ENCODE assay signal across 25 mouse cellular contexts in genomic region chr8:27894325-27894724, GRCm38 (mm10).
DNase-seq lines count a peak whose midpoint lies in the region; ATAC-seq lines count a peak whose summit lies in the region.
"Had no signal": no experiment of that assay in that cellular context is flagged by ENCODE, and none has a peak within 500 bp of the region (broad histone marks: within the 10 kb centered on the region; RNA-seq: fewer than 3 reads in every experiment).

No protein-coding gene starts in this region.

- ATAC-seq in forebrain, embryonic 14.5 days = no peak
- ATAC-seq in forebrain, embryonic 11.5 days (replicated peaks; ENCODE audit: low FRiP score) = no peak
- peak; percentile 54; the same call in 1 of the 2 replicates for ATAC-seq in limb, embryonic 13.5 days (ENCODE audit: low FRiP score, low read depth)
- no peak for ATAC-seq in inflammation-experienced regulatory T-cells, adult 6 months
- ATAC-seq: forebrain, embryonic 15.5 days; intestine, embryonic 15.5 days; liver, postnatal 0 days had no signal

- no peaks in the 10 kb centered on the region for H3K36me3 ChIP-seq in forebrain, embryonic 14.5 days (ENCODE audit: control insufficient read depth, insufficient read depth, low read length)
- no peaks in the 10 kb centered on the region for H3K36me3 ChIP-seq in forebrain, embryonic 11.5 days (ENCODE audit: control insufficient read depth, insufficient read depth, low read length)
- no peaks in the 10 kb centered on the region for H3K36me3 ChIP-seq in limb, embryonic 13.5 days
- H3K36me3 ChIP-seq: forebrain, embryonic 15.5 days; heart, embryonic 12.5 days; hindbrain, embryonic 12.5 days; intestine, embryonic 15.5 days had no signal

- H3K4me2 ChIP-seq in forebrain, embryonic 14.5 days (ENCODE audit: low read length) = no peak overlapping the region
- H3K4me2 ChIP-seq in forebrain, embryonic 11.5 days (ENCODE audit: low read depth, low read length, severe bottlenecking) = no peak overlapping the region
- H3K4me2 ChIP-seq in limb, embryonic 13.5 days (replicated peaks) = no peak overlapping the region
- H3K4me2 ChIP-seq: forebrain, embryonic 15.5 days; heart, embryonic 12.5 days; hindbrain, embryonic 12.5 days; intestine, embryonic 15.5 days had no signal

- peak; percentile 20 for DNase-seq in forebrain, embryonic 14.5 days (ENCODE audit: low spot score)
- DNase-seq in forebrain, embryonic 11.5 days (ENCODE audit: low spot score) = no peak
- DNase-seq in left cerebral cortex, postnatal 25 days (ENCODE audit: low spot score in 2 of 2) = peak; percentile 27 to 34
- no peak for DNase-seq in left cerebral cortex, adult 11 months (ENCODE audit: low spot score)
- DNase-seq in layer of hippocampus, adult 18-20 months (ENCODE audit: low spot score in 2 of 2) = peak; percentile 4 to 50
- DNase-seq in gastrocnemius, postnatal 25 days = no peak
- DNase-seq: adrenal gland, postnatal 36 days; cerebellum, adult 2 months; heart, postnatal 14 days; kidney, adult 9 months; kidney, postnatal 25 days; liver; liver, postnatal 0 days; lung, postnatal 14 days; midbrain, embryonic 14.5 days; thymus, postnatal 14 days had no signal

- no peak overlapping the region for H3K4me3 ChIP-seq in forebrain, embryonic 14.5 days (ENCODE audit: low read depth, low read length)
- H3K4me3 ChIP-seq in forebrain, embryonic 11.5 days (ENCODE audit: low read depth, low read length) = no peak overlapping the region
- no peak overlapping the region for H3K4me3 ChIP-seq in limb, embryonic 13.5 days
- H3K4me3 ChIP-seq: forebrain, embryonic 15.5 days; heart, embryonic 12.5 days; hindbrain, embryonic 12.5 days; intestine, embryonic 15.5 days; left cerebral cortex, adult 2 months; myocyte had no signal

- WGBS in forebrain, embryonic 14.5 days = 72% methylated on average over 6 of the region's 6 CpGs
- WGBS in forebrain, embryonic 11.5 days = 77% methylated on average over 6 of the region's 6 CpGs
- 12% methylated on average over 6 of the region's 6 CpGs for WGBS in limb, embryonic 13.5 days

- H3K9me3 ChIP-seq in forebrain, embryonic 14.5 days (replicated peaks; ENCODE audit: control insufficient read depth, low read length) = no peaks in the 10 kb centered on the region
- H3K9me3 ChIP-seq in forebrain, embryonic 11.5 days (ENCODE audit: control insufficient read depth, low read length) = no peaks in the 10 kb centered on the region
- no peaks in the 10 kb centered on the region for H3K9me3 ChIP-seq in limb, embryonic 13.5 days
- H3K9me3 ChIP-seq: forebrain, embryonic 15.5 days; heart, embryonic 12.5 days; hindbrain, embryonic 12.5 days; intestine, embryonic 15.5 days had no signal

- no peak overlapping the region for H3K9ac ChIP-seq in forebrain, embryonic 14.5 days (ENCODE audit: low read length)
- no peak overlapping the region for H3K9ac ChIP-seq in forebrain, embryonic 11.5 days (ENCODE audit: low read length)
- no peak overlapping the region for H3K9ac ChIP-seq in limb, embryonic 13.5 days
- H3K9ac ChIP-seq: forebrain, embryonic 15.5 days; heart, embryonic 12.5 days; hindbrain, embryonic 12.5 days; intestine, embryonic 15.5 days; liver, postnatal 0 days had no signal

- H3K27ac ChIP-seq in forebrain, embryonic 14.5 days (ENCODE audit: low read depth, low read length) = no peak overlapping the region
- H3K27ac ChIP-seq in forebrain, embryonic 11.5 days (ENCODE audit: low read depth, low read length) = no peak overlapping the region
- H3K27ac ChIP-seq in limb, embryonic 13.5 days = no peak overlapping the region
- H3K27ac ChIP-seq: forebrain, embryonic 15.5 days; hindbrain, embryonic 12.5 days; intestine, embryonic 15.5 days; left cerebral cortex, adult 2 months had no signal

- intact Hi-C loops in left cerebral cortex, postnatal 25 days (cut with DNase I) = no loop called here

- no peaks in the 10 kb centered on the region for H3K27me3 ChIP-seq in forebrain, embryonic 14.5 days (replicated peaks; ENCODE audit: control insufficient read depth, insufficient read depth, low read length)
- no peaks in the 10 kb centered on the region for H3K27me3 ChIP-seq in forebrain, embryonic 11.5 days (ENCODE audit: control insufficient read depth, insufficient read depth, low read length)
- H3K27me3 ChIP-seq in limb, embryonic 13.5 days = peaks cover 25% of the 10 kb centered on the region
- H3K27me3 ChIP-seq: CH12.LX; forebrain, embryonic 15.5 days; heart, embryonic 12.5 days; hindbrain, embryonic 12.5 days; intestine, embryonic 15.5 days had no signal

- no peaks in the 10 kb centered on the region for H3K4me1 ChIP-seq in forebrain, embryonic 14.5 days (ENCODE audit: control insufficient read depth, insufficient read depth, low read length)
- H3K4me1 ChIP-seq in forebrain, embryonic 11.5 days (replicated peaks; ENCODE audit: control insufficient read depth, insufficient read depth, low read length) = no peaks in the 10 kb centered on the region
- H3K4me1 ChIP-seq in limb, embryonic 13.5 days = peaks cover 3% of the 10 kb centered on the region; the same call in 1 of the 2 replicates
- H3K4me1 ChIP-seq: forebrain, embryonic 15.5 days; heart, embryonic 12.5 days; hindbrain, embryonic 12.5 days; intestine, embryonic 15.5 days had no signal

Comparison
In these comparisons a context has a peak if more than half of its experiments do, and no peak if none do; other contexts are left out.
1. DNase-seq: peak in forebrain, embryonic 14.5 days (single experiment), left cerebral cortex, postnatal 25 days (2 of 2) and layer of hippocampus, adult 18-20 months (2 of 2); none in forebrain, embryonic 11.5 days (single experiment), left cerebral cortex, adult 11 months (single experiment) and gastrocnemius, postnatal 25 days (single experiment).